Mouse (Mus musculus): Measurements from ENCODE around the gene Hrasls.
A peak's percentile ranks its signal among the peaks of the same experiment; 100 is the strongest.

Hrasls gene

GRCm38 (mm10) chr16:29209605-29210411, at the start of gene Hrasls:
TSS of gene Hrasls (plus strand) at chr16:29209695.
- peak; percentile 18 to 22 for DNase-seq (ENCODE audit: low spot score in 2 of 2)

- peak; percentile 10 to 72 for DNase-seq (ENCODE audit: low spot score in 2 of 2)
Observed at GRCm38 (mm10) chr16:29162271-29162670, 47.2 kb upstream of the Hrasls start.

- no peak for DNase-seq (ENCODE audit: low spot score in 2 of 2)
Observed at GRCm38 (mm10) chr16:29167051-29167450, 42.4 kb upstream of the Hrasls start.

- no peak for DNase-seq (ENCODE audit: low spot score in 2 of 2)
Observed at GRCm38 (mm10) chr16:29171741-29172140, 37.8 kb upstream of the Hrasls start.

GRCm38 (mm10) chr16:29173201-29173600, 36.3 kb upstream of the Hrasls start:
- no peak for DNase-seq (ENCODE audit: low spot score in 2 of 2)

- no peak for DNase-seq (ENCODE audit: low spot score in 2 of 2)
Observed at GRCm38 (mm10) chr16:29174831-29175350, 34.6 kb upstream of the Hrasls start.

GRCm38 (mm10) chr16:29192911-29193310, 16.6 kb upstream of the Hrasls start:
- DNase-seq (ENCODE audit: low spot score in 2 of 2): no peak

GRCm38 (mm10) chr16:29193981-29194380, 15.5 kb upstream of the Hrasls start:
- no peak for DNase-seq (ENCODE audit: low spot score in 2 of 2)

GRCm38 (mm10) chr16:29195156-29195555, 14.3 kb upstream of the Hrasls start:
- no peak for DNase-seq (ENCODE audit: low spot score in 2 of 2)

- peak; percentile 34 to 55 for DNase-seq (ENCODE audit: low spot score in 2 of 2)
Observed at GRCm38 (mm10) chr16:29198461-29198860, 11.0 kb upstream of the Hrasls start.

- no peak for DNase-seq (ENCODE audit: low spot score in 2 of 2)
Observed at GRCm38 (mm10) chr16:29201146-29201545, 8.3 kb upstream of the Hrasls start.

- DNase-seq (ENCODE audit: low spot score in 2 of 2): peak; percentile 34 to 36
Observed at GRCm38 (mm10) chr16:29204875-29205274, 4.6 kb upstream of the Hrasls start.

GRCm38 (mm10) chr16:29205581-29205980, 3.9 kb upstream of the Hrasls start:
- DNase-seq (ENCODE audit: low spot score in 2 of 2): no peak

- peak in 1 of 2 experiments; percentile 26 for DNase-seq (ENCODE audit: low spot score in 2 of 2)
Observed at GRCm38 (mm10) chr16:29208841-29209240, 654 bp upstream of the Hrasls start.

- DNase-seq (ENCODE audit: low spot score in 2 of 2): peak; percentile 77 to 85
Observed at GRCm38 (mm10) chr16:29216395-29217295, 7.2 kb downstream of the Hrasls start.

- no peak for DNase-seq (ENCODE audit: low spot score in 2 of 2)
Observed at GRCm38 (mm10) chr16:29235951-29236350, 26.5 kb downstream of the Hrasls start.

- DNase-seq (ENCODE audit: low spot score in 2 of 2): no peak
Observed at GRCm38 (mm10) chr16:29254325-29254724, 44.8 kb downstream of the Hrasls start.
